Mouse (Mus musculus) hindbrain, embryonic 16.5 days (tissue): Measurements from ENCODE around the gene Gtf2b. TPM values are rescaled to one million over a fixed set of nuclear protein-coding genes. Genes with fewer than 3 reads are reported as not detected.

Source experiments
- polyA plus RNA-seq: library from polyadenylated mRNA; unstranded; fragments of >200 nt; fragmentation: Nextera tagmentation; extraction: Ambion mirVana; gene quantifications from 2 replicates; pipeline ENCODE4 v1.2.1, GENCODE M21; 2015

The Gtf2b gene
- polyA plus RNA-seq, 1 experiment from 2014 or later = 68.1 TPM

Other genes starting within 250 kb of the Gtf2b start
- 2.3 and 2.9 TPM in 2 replicates for gene Gbp7, start 234.7 kb upstream of the Gtf2b start, polyA plus RNA-seq
- gene Gbp3, start 205.0 kb upstream of the Gtf2b start, polyA plus RNA-seq = 1.1 TPM in 2 replicates
- gene Gbp2b, start 170.2 kb upstream of the Gtf2b start, polyA plus RNA-seq = 0.10 and 0.19 TPM in 2 replicates
- gene Gbp2, start 144.4 kb upstream of the Gtf2b start, polyA plus RNA-seq = 0.51 and 0.79 TPM in 2 replicates
- gene Kyat3, start 64.0 kb upstream of the Gtf2b start, polyA plus RNA-seq = 6.3 and 7.8 TPM in 2 replicates
- gene Pkn2, start 117.0 kb downstream of the Gtf2b start, polyA plus RNA-seq = 17.5 and 19.1 TPM in 2 replicates